Mouse (Mus musculus) testis, adult 2 months (tissue): ENCODE results near the gene Rabl3.

Source experiments
- CTCF ChIP-seq: fragments of 200-500 bp; IDR thresholded peaks from 2 replicates; pipeline ENCODE4 v1.5.1; 2012; ENCODE audit warnings: low read depth, mild to moderate bottlenecking, inconsistent platforms, low read length, moderate library complexity; ENCODE audit not compliant: control insufficient read depth, insufficient read depth, insufficient replicate concordance
- POLR2A ChIP-seq: fragments of 200-500 bp; IDR thresholded peaks from 2 replicates; pipeline ENCODE4 v1.6.1; 2012; ENCODE audit warnings: low read depth, mild to moderate bottlenecking, inconsistent platforms, low read length, moderate library complexity; ENCODE audit not compliant: control insufficient read depth

DNA sequence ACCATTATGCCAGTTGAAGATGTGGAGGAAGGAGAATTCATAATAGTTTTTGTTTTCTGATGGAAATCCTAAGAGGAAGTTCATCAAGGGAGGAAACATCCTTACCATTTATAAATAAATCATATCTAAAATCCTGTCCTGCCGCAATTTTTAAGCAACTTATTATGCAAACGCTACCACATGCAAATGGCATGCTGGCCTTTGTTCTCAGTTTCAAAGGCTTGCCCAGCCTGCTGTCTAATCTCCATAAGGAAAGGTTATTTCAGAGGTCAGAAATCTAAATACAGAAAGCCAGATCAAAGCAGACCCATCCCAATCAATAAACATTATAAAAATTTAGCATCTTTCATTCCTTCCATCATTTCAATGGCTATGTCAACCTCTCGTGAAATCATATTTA, 42.2 kb downstream of the Rabl3 start:
- TF ChIP-seq CTCF: no peak
- TF ChIP-seq POLR2A: no peak
